Mouse (Mus musculus) spleen, adult 2 months (tissue): ENCODE measurements around the gene Cc2d1b.

Experiments
- CTCF ChIP-seq: fragments of 200-500 bp; IDR thresholded peaks from 2 replicates; pipeline ENCODE4 v1.5.1; 2011; ENCODE audit warnings: mild to moderate bottlenecking, inconsistent platforms; ENCODE audit not compliant: insufficient read depth, insufficient read length, insufficient replicate concordance; ENCODE audit errors: extremely low read depth
- POLR2A ChIP-seq: fragments of 200-500 bp; IDR thresholded peaks from 2 replicates; pipeline ENCODE4 v1.6.1; 2011; ENCODE audit warnings: low read depth, low read length, inconsistent platforms

- TF ChIP-seq CTCF (no peak), POLR2A (no peak)
Measured at GRCm38 (mm10) chr4:108634696-108635095, 15.0 kb downstream of the Cc2d1b start.
